Mouse (Mus musculus): ENCODE data around the gene Klra1. TPM values are rescaled to one million over a fixed set of nuclear protein-coding genes. Genes with fewer than 3 reads are reported as not detected.
"Not testable (repeated sequence)": the region's sequence is repeated elsewhere in the genome, so short reads cannot be mapped to it uniquely, and the experiment has no call there.

Gene Klra1
- total RNA-seq (2022): not detected

- no peak for DNase-seq (ENCODE audit: low spot score in 2 of 2)
These were observed at the start of gene Klra1 for GRCm38 (mm10) chr6:130386750-130387149. Klra1 (minus strand) TSS chr6:130386874.

DNA sequence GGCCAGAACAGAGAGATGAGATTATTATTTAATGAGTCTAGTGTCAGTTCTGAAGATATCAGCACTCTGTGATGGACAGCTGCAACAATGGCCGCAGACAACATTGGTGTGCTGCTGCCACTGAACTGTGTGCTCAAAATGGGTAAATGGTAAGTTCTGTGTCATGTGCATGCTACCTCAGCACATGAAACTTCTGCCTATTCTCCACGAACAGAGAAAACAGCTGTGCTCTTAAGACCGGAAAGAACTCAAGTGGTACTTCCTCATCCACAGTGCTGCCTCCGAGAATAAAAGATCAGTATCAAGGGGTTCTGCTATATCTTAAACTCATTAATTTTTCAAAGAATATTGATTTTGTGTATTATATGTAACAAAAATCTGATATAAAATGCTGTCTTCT is 42.8 kb upstream of the Klra1 start:
- no peak for DNase-seq (ENCODE audit: low spot score in 2 of 2)

GRCm38 (mm10) chr6:130419158-130419557 is 32.5 kb upstream of the Klra1 start:
- DNase-seq (ENCODE audit: low spot score in 2 of 2): no peak

GRCm38 (mm10) chr6:130404882-130405281 is 18.2 kb upstream of the Klra1 start:
- no peak for DNase-seq (ENCODE audit: low spot score in 2 of 2)

DNA sequence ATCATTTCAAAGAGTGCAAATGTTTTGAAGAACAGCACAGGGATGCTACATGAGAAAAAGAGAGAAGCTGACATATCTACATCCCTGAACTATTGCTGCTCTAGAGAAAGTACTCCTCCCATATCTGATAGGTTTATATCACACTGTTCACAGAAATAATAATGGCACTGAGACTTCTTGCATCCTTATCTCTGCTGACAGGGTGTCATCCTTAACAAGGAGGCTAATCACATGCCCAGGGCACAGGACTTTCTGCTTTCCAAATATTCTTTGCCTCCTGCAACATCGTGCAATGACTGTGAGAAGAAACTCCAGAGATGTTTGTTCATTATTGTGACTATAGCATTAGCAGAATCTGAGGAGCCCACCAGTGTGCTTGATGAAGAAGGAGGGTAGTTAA is 871 bp downstream of the Klra1 start:
- no peak for DNase-seq (ENCODE audit: low spot score in 2 of 2)

DNA sequence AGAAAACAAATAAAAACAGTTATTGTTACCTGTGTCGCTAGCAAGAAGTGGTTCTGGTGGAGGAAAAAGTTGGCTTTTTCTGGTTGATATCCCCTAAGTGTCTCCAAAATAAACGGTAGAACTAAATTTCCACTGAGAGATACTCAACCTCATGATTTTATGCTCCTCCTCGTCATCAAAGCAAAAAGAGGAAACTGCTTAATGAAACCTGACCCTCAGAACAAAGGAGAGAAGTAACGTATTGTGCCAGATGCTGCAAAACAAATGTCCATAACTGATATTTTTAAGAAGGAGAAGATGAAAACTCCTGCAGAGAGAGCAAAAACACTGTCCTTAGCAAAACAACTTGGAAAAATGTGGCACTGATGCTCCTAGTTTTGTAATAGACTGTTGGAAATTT is 4.3 kb downstream of the Klra1 start:
- DNase-seq (ENCODE audit: low spot score in 2 of 2): no peak

DNA sequence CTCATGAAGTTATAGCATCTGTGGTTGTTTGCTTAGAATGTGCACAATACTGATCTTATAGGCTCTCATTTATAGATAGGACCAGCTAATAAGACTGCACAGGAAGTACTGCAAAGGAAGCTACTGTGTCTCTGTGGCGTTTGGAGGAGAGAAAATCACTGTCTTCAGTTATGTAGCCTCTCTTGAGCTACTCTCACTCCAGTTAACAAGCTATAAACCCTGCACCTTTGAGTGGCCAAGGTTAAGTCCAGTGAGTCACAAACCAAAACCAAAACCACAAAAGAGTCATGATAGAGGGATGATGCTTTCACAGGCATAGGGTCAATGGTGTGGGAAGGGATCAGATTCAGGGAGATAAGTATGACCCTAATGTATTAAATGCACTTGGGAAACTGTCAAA is 41.3 kb downstream of the Klra1 start:
- not testable (repeated sequence) for DNase-seq (ENCODE audit: low spot score in 2 of 2)

DNA sequence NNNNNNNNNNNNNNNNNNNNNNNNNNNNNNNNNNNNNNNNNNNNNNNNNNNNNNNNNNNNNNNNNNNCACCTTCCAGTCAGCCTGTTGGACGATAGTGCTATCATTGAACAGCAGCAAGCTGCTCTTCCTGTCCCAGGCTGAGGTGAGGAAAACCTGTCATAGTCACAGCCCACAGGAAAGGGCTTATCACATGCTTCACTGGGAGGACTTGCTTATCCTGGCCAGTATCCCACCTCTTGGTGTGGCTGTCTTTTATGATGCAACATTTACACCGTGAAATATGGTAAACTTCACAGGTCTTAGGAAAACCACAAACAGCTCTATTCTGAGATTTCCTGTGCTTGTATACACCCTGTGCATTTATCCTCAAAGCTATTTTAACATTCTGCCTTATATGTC is 44.7 kb downstream of the Klra1 start:
- DNase-seq (ENCODE audit: low spot score in 2 of 2): not testable (repeated sequence)

GRCm38 (mm10) chr6:130337411-130337810 is 49.3 kb downstream of the Klra1 start, which contains the start of gene Klra3:
Klra3 (minus strand) TSS chr6:130337574.
- no peak for DNase-seq (ENCODE audit: low spot score in 2 of 2)

Other genes with a start within 250 kb of the Klra1 start
- under 1 TPM; 0.29 to 0.45 (median 0.29) TPM for gene Klra9, start 193.8 kb downstream of the Klra1 start, total RNA-seq (2022)
- not detected for gene Klra7, start 153.6 kb downstream of the Klra1 start, total RNA-seq (2022)
- gene Klra10, start 104.9 kb downstream of the Klra1 start, total RNA-seq (2022): not detected
- not detected for gene Klra3, start 49.3 kb downstream of the Klra1 start, total RNA-seq (2022)

All from gastrocnemius, adult 8-10 months (tissue).